Mouse (Mus musculus) embryonic stem cell, embryonic (primary cell): ENCODE measurements around the gene Epb41l2.

Experiments
- CTCF ChIA-PET, 4 experiments: fragments of 300-600 bp in 2 of 4; fragments of 350-600 bp in 2 of 4; sonication (Branson Sonifier 250); formaldehyde crosslinking; loops; one replicate each; lab custom pipeline; 2022; ENCODE audit warnings: inconsistent platforms in 2 of 4; lab: Charles Lee
- POLR2A ChIA-PET, 4 experiments: fragments of 300-600 bp in 2 of 4; fragments of 350-600 bp in 2 of 4; sonication (Branson Sonifier 250); formaldehyde crosslinking; loops; one replicate each; lab custom pipeline; 2022; ENCODE audit warnings: antibody characterized with exemption in 4 of 4, inconsistent platforms in 1 of 4; lab: Charles Lee

The Epb41l2 gene

GRCm38 (mm10) chr10:25437586-25438298 lies 78.1 kb downstream of the Epb41l2 start:
- ChIA-PET CTCF (no interaction called here), POLR2A (interaction anchor here in 2 of 4 experiments (1.1 to 2.1 kb wide), 7 partner anchors 10 to 67 kb away, joined by 3 to 7 read pairs (median 5); no protein-coding TSS in a partner anchor)

GRCm38 (mm10) chr10:25438299-25438680 lies 78.7 kb downstream of the Epb41l2 start:
- ChIA-PET POLR2A (interaction anchor here in 2 of 4 experiments (1.1 to 2.1 kb wide), 6 partner anchors 11 to 67 kb away, joined by 3 to 7 read pairs (median 4); no protein-coding TSS in a partner anchor), CTCF (no interaction called here)

- CTCF ChIA-PET, result interaction anchor here in 2 of 4 experiments (0.6 to 0.7 kb wide), 2 partner anchors 24 to 43 kb away, joined by 3 to 4 read pairs; no protein-coding TSS in a partner anchor
- POLR2A ChIA-PET, result interaction anchor here in 2 of 4 experiments (0.6 to 2.8 kb wide), 19 partner anchors 8 to 130 kb away, joined by 3 to 10 read pairs (median 5); no protein-coding TSS in a partner anchor
Observed at GRCm38 (mm10) chr10:25439163-25439562, 79.6 kb downstream of the Epb41l2 start.

- CTCF ChIA-PET, result interaction anchor here in 2 of 4 experiments (0.6 to 0.7 kb wide), 2 partner anchors 25 to 42 kb away, joined by 3 to 4 read pairs; no protein-coding TSS in a partner anchor
- POLR2A ChIA-PET, result interaction anchor here in 3 of 4 experiments (0.5 to 2.8 kb wide), 13 partner anchors 7 to 80 kb away, joined by 3 to 10 read pairs (median 5); partner anchors contain the start of gene Epb41l2 (in 1 of the 3)
Observed at GRCm38 (mm10) chr10:25439856-25440255, 80.3 kb downstream of the Epb41l2 start.

- ChIA-PET POLR2A (interaction anchor here in 2 of 4 experiments (0.9 to 2.8 kb wide), 3 partner anchors 9 to 167 kb away, joined by 3 to 10 read pairs (median 3); no protein-coding TSS in a partner anchor), CTCF (no interaction called here)
Observed at GRCm38 (mm10) chr10:25441405-25441804, 81.8 kb downstream of the Epb41l2 start.

- ChIA-PET CTCF (no interaction called here), POLR2A (interaction anchor here in 2 of 4 experiments (0.5 to 2.3 kb wide), 9 partner anchors 8 to 81 kb away, joined by 3 to 8 read pairs (median 3); no protein-coding TSS in a partner anchor)
Observed at GRCm38 (mm10) chr10:25443626-25444025, 84.0 kb downstream of the Epb41l2 start.

- POLR2A ChIA-PET, result interaction anchor here in 2 of 4 experiments (0.5 to 2.3 kb wide), 8 partner anchors 9 to 82 kb away, joined by 3 to 8 read pairs (median 4); no protein-coding TSS in a partner anchor
- CTCF ChIA-PET, result no interaction called here
Observed at GRCm38 (mm10) chr10:25444198-25444783, 84.7 kb downstream of the Epb41l2 start.

- POLR2A ChIA-PET, result interaction anchor here in 1 of 4 experiments (0.5 kb wide), 1 partner anchor 65 kb away, joined by 4 read pairs; no protein-coding TSS in a partner anchor
- CTCF ChIA-PET, result no interaction called here
Observed at GRCm38 (mm10) chr10:25446953-25447525, 87.4 kb downstream of the Epb41l2 start.

GRCm38 (mm10) chr10:25448676-25449075 lies 89.1 kb downstream of the Epb41l2 start:
- POLR2A ChIA-PET, result interaction anchor here (0.6 to 1.8 kb wide), 10 partner anchors 9 to 919 kb away, joined by 3 to 14 read pairs (median 4); no protein-coding TSS in a partner anchor
- CTCF ChIA-PET, result no interaction called here

GRCm38 (mm10) chr10:25449312-25450020 lies 89.9 kb downstream of the Epb41l2 start:
- CTCF ChIA-PET, result no interaction called here
- POLR2A ChIA-PET, result interaction anchor here in 2 of 4 experiments (0.5 to 1.8 kb wide), 10 partner anchors 10 to 67 kb away, joined by 3 to 7 read pairs (median 4); no protein-coding TSS in a partner anchor

GRCm38 (mm10) chr10:25453150-25453549 lies 93.6 kb downstream of the Epb41l2 start:
- CTCF ChIA-PET, result no interaction called here
- POLR2A ChIA-PET, result interaction anchor here in 3 of 4 experiments (0.5 to 1.4 kb wide), 7 partner anchors 14 to 225 kb away, joined by 3 to 10 read pairs (median 3); no protein-coding TSS in a partner anchor

GRCm38 (mm10) chr10:25453772-25454171 lies 94.2 kb downstream of the Epb41l2 start:
- POLR2A ChIA-PET, result interaction anchor here in 2 of 4 experiments (0.6 to 1.4 kb wide), 13 partner anchors 10 to 192 kb away, joined by 3 to 10 read pairs (median 3); no protein-coding TSS in a partner anchor

GRCm38 (mm10) chr10:25457118-25457517 lies 97.5 kb downstream of the Epb41l2 start:
- ChIA-PET POLR2A (interaction anchor here in 2 of 4 experiments (1.0 to 2.1 kb wide), 8 partner anchors 18 to 75 kb away, joined by 3 to 9 read pairs (median 4); no protein-coding TSS in a partner anchor), CTCF (no interaction called here)

More at GRCm38 (mm10) chr10:25453772-25454171, 94.2 kb downstream of the Epb41l2 start:
- CTCF ChIA-PET, result no interaction called here

- CTCF ChIA-PET, result no interaction called here
- POLR2A ChIA-PET, result interaction anchor here in 2 of 4 experiments (0.5 to 2.1 kb wide), 8 partner anchors 9 to 1709 kb away, joined by 3 to 9 read pairs (median 4); no protein-coding TSS in a partner anchor
Observed at GRCm38 (mm10) chr10:25457996-25458395, 98.4 kb downstream of the Epb41l2 start.

- POLR2A ChIA-PET, result interaction anchor here in 2 of 4 experiments (1.3 to 1.9 kb wide), 4 partner anchors 9 to 78 kb away, joined by 4 to 5 read pairs (median 4); no protein-coding TSS in a partner anchor
Observed at GRCm38 (mm10) chr10:25461832-25462231, 102.2 kb downstream of the Epb41l2 start.

GRCm38 (mm10) chr10:25462669-25463068 lies 103.1 kb downstream of the Epb41l2 start:
- POLR2A ChIA-PET, result interaction anchor here in 1 of 4 experiments (0.5 to 1.7 kb wide), 3 partner anchors 18 to 277 kb away, joined by 3 to 4 read pairs (median 4); no protein-coding TSS in a partner anchor
- CTCF ChIA-PET, result no interaction called here

More at GRCm38 (mm10) chr10:25461832-25462231, 102.2 kb downstream of the Epb41l2 start:
- CTCF ChIA-PET, result no interaction called here

- ChIA-PET CTCF (no interaction called here), POLR2A (no interaction called here)
Observed at GRCm38 (mm10) chr10:25466493-25466892, 106.9 kb downstream of the Epb41l2 start.
